Mouse (Mus musculus): ENCODE data around the gene Casp6. TPM values are rescaled to one million over a fixed set of nuclear protein-coding genes. Genes with fewer than 3 reads are reported as not detected.

The Casp6 gene
- 16.0 TPM for total RNA-seq (2023)

GRCm38 (mm10) chr3:129901271-129901809, at the start of gene Casp6:
TSS of gene Casp6 (plus strand) at chr3:129901425.

GRCm38 (mm10) chr3:129878405-129879021, 22.7 kb upstream of the Casp6 start, which contains the start of gene Pla2g12a:
TSS of gene Pla2g12a (plus strand) at chr3:129878606.

Other genes starting within 250 kb of the Casp6 start
- 3.9 TPM for gene Egf, start 146.1 kb upstream of the Casp6 start, total RNA-seq (2023)
- gene Lrit3, start 97.4 kb upstream of the Casp6 start, total RNA-seq (2023): not detected
- 1.3 TPM for gene Rrh, start 78.8 kb upstream of the Casp6 start, total RNA-seq (2023)
- gene Gar1, start 70.0 kb upstream of the Casp6 start, total RNA-seq (2023): 79.3 TPM
- gene Cfi, start 65.5 kb upstream of the Casp6 start, total RNA-seq (2023): not detected
- 8.5 TPM for gene Pla2g12a, start 22.8 kb upstream of the Casp6 start, total RNA-seq (2023)
- 4.6 TPM for gene Mcub, start 68.8 kb downstream of the Casp6 start, total RNA-seq (2023)
- 128 TPM for gene Sec24b, start 160.1 kb downstream of the Casp6 start, total RNA-seq (2023)
- not detected for gene Col25a1, start 230.1 kb downstream of the Casp6 start, total RNA-seq (2023)

Data from CD4-positive naive resting alpha-beta T cell, adult 57 days (primary cell).